Mouse (Mus musculus) olfactory bulb, adult 2 months (tissue): ENCODE measurements around the gene Anxa9.

Experiments
- CTCF ChIP-seq: fragments of 200-500 bp; IDR thresholded peaks from 2 replicates; pipeline ENCODE4 v1.5.1; 2012; ENCODE audit warnings: low read depth, mild to moderate bottlenecking, low read length, moderate library complexity; ENCODE audit not compliant: insufficient read depth
- POLR2A ChIP-seq: fragments of 200-500 bp; IDR thresholded peaks from 2 replicates; pipeline ENCODE4 v1.6.1; 2012; ENCODE audit warnings: mild to moderate bottlenecking, low read depth, low read length, moderate library complexity; ENCODE audit not compliant: insufficient read depth

- TF ChIP-seq CTCF (no peak), POLR2A (no peak)
Observed at GRCm38 (mm10) chr3:95312623-95313022, 5.6 kb upstream of the Anxa9 start.
